Mouse (Mus musculus) lung, postnatal 36 days (tissue): ENCODE results near the gene Cebpg.

Experiments used
- DNase-seq: peaks from one replicate; pipeline ENCODE4 v3.0.0; 2022; ENCODE audit warnings: mixed read lengths

Gene Cebpg

DNA sequence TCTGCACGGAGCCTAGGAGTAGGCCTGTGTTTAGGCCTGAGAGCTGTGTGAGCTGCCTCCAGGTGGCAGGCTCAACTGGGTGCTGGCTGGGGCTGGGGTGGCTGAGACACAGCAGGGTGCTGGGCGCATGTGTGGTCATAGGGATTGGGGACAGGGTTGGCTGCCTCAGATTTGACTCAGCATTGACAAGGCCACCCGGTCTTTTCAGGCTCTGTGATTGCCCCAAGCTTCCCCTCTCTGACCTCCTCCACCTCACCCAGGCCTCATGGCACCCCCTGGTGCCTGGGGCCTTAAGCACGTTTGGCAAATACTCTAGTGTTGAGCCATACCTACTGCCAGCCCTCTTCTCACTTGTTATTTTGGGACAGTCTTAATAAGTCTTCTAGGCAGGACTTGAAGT lies 33.1 kb downstream of the Cebpg start:
- no peak for DNase-seq

DNA sequence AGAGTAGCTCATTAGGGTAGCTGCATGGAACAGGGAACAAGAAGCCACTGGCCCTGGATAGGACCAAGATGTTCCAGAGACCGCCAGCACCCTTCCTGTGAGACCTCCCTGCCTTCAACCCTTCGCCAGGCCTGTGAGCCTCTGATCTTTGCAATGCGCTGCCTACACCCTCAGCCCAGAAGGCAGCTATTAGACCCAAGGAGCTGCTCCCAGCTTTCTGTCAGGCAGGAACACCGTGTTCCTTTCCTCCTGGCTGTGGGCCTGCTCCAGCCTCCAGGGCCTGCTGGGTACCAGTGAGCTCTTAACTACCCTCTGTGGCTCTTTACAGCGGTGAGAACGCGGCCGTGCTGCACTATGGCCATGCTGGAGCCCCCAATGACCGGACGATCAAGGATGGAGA lies 35.0 kb downstream of the Cebpg start:
- DNase-seq, result no peak

DNA sequence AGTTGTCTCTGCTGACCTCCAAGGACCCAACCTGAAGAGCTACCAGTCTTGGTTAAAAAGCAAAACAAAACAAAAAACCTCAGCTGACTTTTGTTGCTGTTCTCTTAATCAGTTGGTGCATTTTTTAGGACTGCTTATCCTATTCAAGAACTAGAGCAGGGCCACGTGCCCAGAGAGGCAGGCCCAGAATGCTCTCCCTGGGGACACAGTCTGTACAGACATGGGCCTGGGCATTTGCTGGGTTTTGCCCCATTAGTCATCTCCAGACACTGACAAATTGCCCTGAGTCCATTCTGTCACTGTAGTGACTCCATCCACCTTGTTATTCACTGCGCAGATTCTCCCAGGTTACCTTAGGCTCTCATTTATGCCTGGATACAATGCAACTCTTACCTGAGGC lies 41.1 kb downstream of the Cebpg start:
- DNase-seq, result no peak

DNA sequence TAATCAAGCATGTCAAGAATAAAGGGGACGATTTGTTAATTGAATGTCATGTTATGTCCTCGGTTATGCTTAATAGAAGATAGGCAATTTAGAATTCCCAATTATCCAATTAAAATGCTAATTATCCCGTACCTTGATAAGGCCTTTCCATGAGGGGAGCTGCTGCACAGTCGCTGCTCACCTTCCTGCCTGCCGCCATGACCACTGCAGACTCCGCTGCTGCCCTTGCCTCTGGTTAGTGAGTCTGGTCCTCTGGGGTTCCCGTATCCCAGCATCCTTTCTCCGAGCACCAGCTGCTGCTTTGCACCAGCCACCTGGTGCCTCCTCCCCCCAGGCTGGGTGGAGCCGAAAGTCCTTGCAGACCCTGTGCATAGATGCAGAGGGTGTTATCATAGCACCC lies 43.1 kb downstream of the Cebpg start:
- no peak for DNase-seq

DNA sequence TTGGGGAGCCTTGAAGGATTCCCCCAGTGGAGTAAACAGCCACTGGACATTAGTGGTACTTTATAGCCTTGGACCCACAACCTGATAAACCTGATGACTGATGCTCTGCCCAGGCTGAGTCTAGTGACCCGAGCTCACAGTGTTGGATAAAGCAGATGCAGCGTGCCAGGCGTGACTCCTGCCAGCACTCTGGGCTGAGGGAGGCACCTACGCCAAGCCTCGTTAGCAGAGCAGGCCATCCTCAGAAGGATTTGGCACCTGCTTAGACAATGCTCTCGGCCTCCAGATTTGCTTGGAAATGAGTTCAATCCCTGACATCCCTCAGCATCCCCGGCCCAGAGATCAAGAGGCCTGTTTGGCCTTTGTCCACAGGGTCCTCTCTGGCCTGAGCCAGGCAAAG lies 49.7 kb downstream of the Cebpg start:
- DNase-seq, result no peak

DNA sequence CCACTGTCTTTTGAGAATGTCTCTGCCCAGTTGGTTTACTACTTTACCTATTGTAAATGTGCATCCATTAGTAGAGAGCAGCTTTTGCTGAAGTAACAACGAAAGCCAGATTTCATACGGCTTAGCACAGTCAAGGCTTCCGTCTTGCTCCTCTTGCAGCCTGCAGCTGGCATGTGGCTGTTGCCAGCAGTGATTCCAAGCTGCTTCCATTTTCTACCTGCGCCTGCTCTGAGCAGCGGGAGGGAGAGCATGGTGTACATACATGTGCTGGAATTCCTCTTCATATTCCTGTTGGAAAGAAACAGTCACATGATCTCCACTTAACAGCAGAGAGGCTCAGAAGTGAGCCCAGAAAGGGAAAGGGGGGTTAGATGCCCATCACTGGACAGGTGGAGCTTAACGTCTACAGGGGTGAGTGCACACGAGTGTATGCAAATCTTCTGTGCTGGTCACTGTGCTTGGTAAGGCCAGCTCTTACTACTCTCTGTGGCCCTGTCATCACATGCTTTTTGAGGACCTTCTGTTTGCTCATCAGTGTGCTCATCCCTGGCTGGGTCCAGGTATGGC lies 53.1 kb downstream of the Cebpg start:
- DNase-seq, result peak; percentile 29

DNA sequence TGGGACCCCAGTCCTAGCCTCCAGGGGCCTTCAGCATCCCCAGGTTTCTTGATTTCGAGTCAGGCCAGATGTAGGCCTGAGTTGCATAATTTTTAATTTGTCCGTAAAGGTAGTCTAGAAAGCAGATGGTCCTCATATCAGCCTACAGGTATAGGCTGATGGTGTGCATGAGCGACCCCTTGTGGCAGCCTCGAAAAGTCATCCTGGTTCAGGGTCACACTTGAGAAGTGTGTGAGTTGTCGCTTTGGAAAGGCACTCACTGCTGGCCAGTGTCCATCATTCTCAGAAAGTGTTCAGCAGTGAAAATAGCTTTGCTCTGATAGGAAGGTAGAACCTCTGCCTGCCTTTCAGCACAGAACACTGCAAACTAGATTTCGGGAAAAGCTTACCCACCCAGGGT lies 55.5 kb downstream of the Cebpg start:
- peak; percentile 61 for DNase-seq
